Comparison of ENCODE assay signal across 24 mouse cellular contexts in genomic region chr2:157102256-157102655, GRCm38 (mm10). TPM values are rescaled to one million over a fixed set of nuclear protein-coding genes. Genes with fewer than 3 reads are reported as not detected.
"Had no signal": no experiment of that assay in that cellular context is flagged by ENCODE, and none has a peak within 500 bp of the region (broad histone marks: within the 10 kb centered on the region; RNA-seq: fewer than 3 reads in every experiment).

No protein-coding gene starts in this region.

- H3K9ac ChIP-seq: liver, embryonic 14.5 days; lung, embryonic 14.5 days; midbrain, embryonic 12.5 days; neural tube, embryonic 12.5 days; stomach, embryonic 15.5 days had no signal

- ATAC-seq: midbrain, embryonic 16.5 days had no signal

- DNase-seq: lung, adult 18-20 months; lung, embryonic 14.5 days; lung, postnatal 10 days; lung, postnatal 36 days; midbrain, embryonic 14.5 days; right cerebral cortex, postnatal 14 days; thymus, adult 2 months; thymus, postnatal 25 days; thymus, postnatal 4 days had no signal

- H3K27me3 ChIP-seq: megakaryocyte, embryonic 14.5 days; midbrain, embryonic 12.5 days; neural tube, embryonic 12.5 days; stomach, embryonic 15.5 days had no signal

- H3K4me3 ChIP-seq: megakaryocyte, embryonic 14.5 days; midbrain, embryonic 12.5 days; neural tube, embryonic 12.5 days; stomach, embryonic 15.5 days had no signal

- H3K27ac ChIP-seq: liver, embryonic 14.5 days; macrophage; midbrain, embryonic 12.5 days; neural tube, embryonic 12.5 days; stomach, embryonic 15.5 days; stomach, postnatal 0 days had no signal

- H3K9me3 ChIP-seq: megakaryocyte, embryonic 14.5 days; midbrain, embryonic 12.5 days; neural tube, embryonic 12.5 days; stomach, embryonic 15.5 days had no signal

- H3K4me2 ChIP-seq: lung, embryonic 14.5 days; midbrain, embryonic 12.5 days; neural tube, embryonic 12.5 days; stomach, embryonic 15.5 days had no signal

- H3K4me1 ChIP-seq: midbrain, embryonic 12.5 days; neural tube, embryonic 12.5 days; stomach, embryonic 15.5 days had no signal

RNA-seq across cellular contexts. Expression of gene Tldc2, which starts 15.4 kb away (rescaled TPM):
- total RNA-seq: megakaryocyte progenitor cell, adult 5-6 weeks; monocyte, adult 5-6 weeks; neutrophil, adult 5-6 weeks had no signal
- polyA plus RNA-seq: liver, embryonic 14.5 days; liver, embryonic 16.5 days; lung, embryonic 14.5 days; lung, embryonic 16.5 days; macrophage; midbrain, embryonic 12.5 days; midbrain, embryonic 14.5 days; midbrain, embryonic 16.5 days; neural tube, embryonic 12.5 days; spleen, adult 2 months; stomach, embryonic 15.5 days; stomach, postnatal 0 days; testis, adult 2 months; thymus, adult 2 months had no signal
